In the genomic region with DNA sequence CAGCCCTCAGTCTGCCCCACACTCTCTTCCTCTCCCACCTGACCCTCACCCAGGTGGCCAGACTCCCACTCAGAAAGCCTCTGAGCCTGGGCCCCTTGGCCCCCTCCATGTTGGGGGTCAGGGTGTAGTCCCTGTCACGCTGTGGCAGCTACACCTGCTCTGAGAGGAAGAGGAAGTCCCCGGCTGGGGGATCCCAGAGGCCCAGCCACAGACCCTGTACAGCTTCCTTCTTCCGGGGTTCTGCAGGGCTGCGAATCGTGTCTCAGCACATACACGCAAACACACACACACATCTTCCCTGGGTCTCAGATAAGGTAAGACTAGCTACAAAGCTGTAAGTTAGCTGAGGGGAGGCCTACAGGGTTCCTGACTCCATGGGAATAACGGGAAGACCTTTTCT, we compare ENCODE assay signal across 10 mouse cellular contexts. TPM values are rescaled to one million over a fixed set of nuclear protein-coding genes. Genes with fewer than 3 reads are reported as not detected.
DNase-seq lines count a peak whose midpoint lies in the region; ATAC-seq lines count a peak whose summit lies in the region.
"Had no signal": no experiment of that assay in that cellular context is flagged by ENCODE, and none has a peak within 500 bp of the region (broad histone marks: within the 10 kb centered on the region; RNA-seq: fewer than 3 reads in every experiment).

A gene (minus strand): TSS at position 181 of the 400 bp plus-strand sequence.

- H3K9me3 ChIP-seq in embryonic facial prominence, embryonic 15.5 days (replicated peaks): no peaks in the 10 kb centered on the region
- no peaks in the 10 kb centered on the region for H3K9me3 ChIP-seq in embryonic facial prominence, embryonic 10.5 days

- H3K4me1 ChIP-seq in embryonic facial prominence, embryonic 15.5 days: peaks cover 15% of the 10 kb centered on the region
- peaks cover 29% of the 10 kb centered on the region for H3K4me1 ChIP-seq in embryonic facial prominence, embryonic 10.5 days

- peaks cover 18% of the 10 kb centered on the region for H3K27me3 ChIP-seq in embryonic facial prominence, embryonic 15.5 days
- H3K27me3 ChIP-seq in embryonic facial prominence, embryonic 10.5 days (replicated peaks; ENCODE audit: low read depth, poor library complexity, severe bottlenecking): peaks cover 39% of the 10 kb centered on the region

- no peaks in the 10 kb centered on the region for H3K36me3 ChIP-seq in embryonic facial prominence, embryonic 15.5 days
- no peaks in the 10 kb centered on the region for H3K36me3 ChIP-seq in embryonic facial prominence, embryonic 10.5 days (replicated peaks)

- H3K27ac ChIP-seq in embryonic facial prominence, embryonic 15.5 days (replicated peaks): 0 out of 2 replicates have a peak within 1 kb of the TSS, but pooled peaks have one; percentile 28
- no peak within 1 kb of the TSS for H3K27ac ChIP-seq in embryonic facial prominence, embryonic 10.5 days (replicated peaks)
- H3K27ac ChIP-seq: kidney, postnatal 0 days had no signal

- WGBS in embryonic facial prominence, embryonic 15.5 days: 68% methylated on average over 7 of the region's 7 CpGs
- 78% methylated on average over 7 of the region's 7 CpGs for WGBS in embryonic facial prominence, embryonic 10.5 days

- no peak for DNase-seq in embryonic facial prominence, embryonic 10.5 days (ENCODE audit: low spot score)
- peak; percentile 98 for DNase-seq in A20 (ENCODE audit: low read depth, low spot score)
- peak; percentile 87 to 89 for DNase-seq in natural killer cell, adult 2 months (ENCODE audit: low spot score in 2 of 2)
- no peak for DNase-seq in cerebellum, postnatal 10 days
- DNase-seq in kidney, postnatal 36 days: no peak
- no peak for DNase-seq in embryo, embryonic 10 days (ENCODE audit: low spot score)

- ATAC-seq in embryonic facial prominence, embryonic 15.5 days (ENCODE audit: insufficient number of reproducible peaks, low FRiP score, low TSS enrichment, low read depth): no peak
- ATAC-seq in inflammation-experienced regulatory T-cells, adult 6 months: peak; percentile 97

- H3K4me2 ChIP-seq in embryonic facial prominence, embryonic 15.5 days (replicated peaks): no peak within 1 kb of the TSS

- no peak within 1 kb of the TSS for H3K4me3 ChIP-seq in embryonic facial prominence, embryonic 15.5 days (replicated peaks)
- no peak within 1 kb of the TSS for H3K4me3 ChIP-seq in embryonic facial prominence, embryonic 10.5 days
- H3K4me3 ChIP-seq: myocyte had no signal

- no peak within 1 kb of the TSS for H3K9ac ChIP-seq in embryonic facial prominence, embryonic 15.5 days

RNA-seq across cellular contexts. Expression of the gene that starts here (rescaled TPM):
- 0.80 and 1.8 TPM in 2 replicates for polyA plus RNA-seq in embryonic facial prominence, embryonic 15.5 days (2015; fragmentation: Nextera tagmentation; extraction: Ambion mirVana)
- 0.62 and 0.67 TPM in 2 replicates for polyA plus RNA-seq in embryonic facial prominence, embryonic 10.5 days (2016; fragmentation: Nextera tagmentation; extraction: Ambion mirVana)
- polyA plus RNA-seq in inflammation-experienced regulatory T-cells, adult 6 months (2017; shearing (Covaris generic)): 1 to 10 TPM; 4.4 to 5.8 (median 4.7) TPM

Comparison
In these comparisons a context has a peak if more than half of its experiments do, and no peak if none do; other contexts are left out.
1. DNase-seq: peak in A20 (single experiment) and natural killer cell, adult 2 months (2 of 2); none in embryonic facial prominence, embryonic 10.5 days (single experiment), cerebellum, postnatal 10 days (0 of 2), kidney, postnatal 36 days (0 of 2) and embryo, embryonic 10 days (single experiment).